Mouse (Mus musculus): ENCODE data around the gene Gm45716.

DNA sequence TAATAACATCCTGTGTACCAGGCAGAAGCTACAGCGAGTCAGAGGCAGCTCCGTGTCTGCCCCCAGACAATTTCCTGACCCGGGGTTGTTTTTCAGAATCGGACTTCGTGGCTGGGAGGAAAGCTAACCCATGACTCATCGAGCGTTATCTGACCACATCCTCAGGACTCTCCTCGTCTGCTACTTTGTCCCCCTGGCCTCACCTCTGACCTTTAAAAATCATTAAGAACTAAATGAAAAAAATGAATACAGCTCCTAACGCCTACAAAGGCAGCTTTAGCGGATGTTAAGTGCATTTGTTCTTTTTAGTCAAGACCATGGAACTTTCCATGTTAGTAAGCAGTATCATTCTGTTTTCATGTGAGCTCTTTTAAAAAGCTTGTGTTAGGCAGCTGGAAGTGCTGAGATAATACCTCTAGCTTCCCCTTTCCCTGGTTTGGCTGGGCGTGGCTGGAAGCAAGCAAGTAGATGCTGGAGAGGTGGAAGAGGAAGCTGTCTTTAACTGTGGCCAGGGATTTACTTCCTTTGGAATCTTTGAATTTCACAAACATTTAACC is 37.5 kb downstream of the Gm45716 start:
- TF ChIP-seq CTCF (IDR thresholded peaks at IDR 0.05; ENCODE audit: extremely low read depth, insufficient read depth, insufficient read length, insufficient replicate concordance), result no peak
- TF ChIP-seq POLR2A (IDR thresholded peaks at IDR 0.05; ENCODE audit: low read depth, low read length), result no peak

Data from spleen, adult 2 months (tissue).